Mouse (Mus musculus) hindbrain, postnatal 0 days (tissue): ENCODE measurements at regions not wholly inside any gene's neighbourhood (a gene's known extent, or its start where the extent isn't known, plus 50 kb on each side); places are given as distances from the start of the nearest gene placed in this dataset.

Experiments
- ATAC-seq: fragments of 200-750 bp; cut with Nextera tagmentation; 2 replicates; pipeline ENCODE4 v1.8.0; 2017; ENCODE audit warnings: mild to moderate bottlenecking, moderate TSS enrichment, moderate library complexity
- DNase-seq: peaks from one replicate; pipeline ENCODE4 v3.0.0-alpha.2; 2015; ENCODE audit warnings: low spot score
- H3K27ac ChIP-seq: fragments of 300-500 bp; sonication (generic); 2 replicates; pipeline ENCODE4 v1.5.1; 2014; ENCODE audit warnings: mild to moderate bottlenecking
- H3K27me3 ChIP-seq: fragments of 300-500 bp; sonication (generic); 2 replicates; pipeline ENCODE4 v1.6.1; 2014; ENCODE audit warnings: low read length, mixed read lengths; ENCODE audit not compliant: insufficient read depth
- H3K36me3 ChIP-seq: fragments of 300-500 bp; sonication (generic); 2 replicates; pipeline ENCODE4 v1.6.1; 2014; ENCODE audit warnings: low read length, mixed read lengths; ENCODE audit not compliant: insufficient read depth
- H3K4me1 ChIP-seq: fragments of 300-500 bp; sonication (generic); 2 replicates; pipeline ENCODE4 v1.6.1; 2014; ENCODE audit warnings: antibody characterized with exemption, low read length, mixed read lengths; ENCODE audit not compliant: insufficient read depth
- H3K4me2 ChIP-seq: fragments of 300-500 bp; sonication (generic); 2 replicates; pipeline ENCODE4 v1.6.1; 2014; ENCODE audit warnings: low read depth, mild to moderate bottlenecking, low read length, moderate library complexity, mixed read lengths
- H3K4me3 ChIP-seq: fragments of 300-500 bp; sonication (generic); 2 replicates; pipeline ENCODE4 v1.5.1; 2014; ENCODE audit warnings: low read length
- H3K9ac ChIP-seq: fragments of 300-500 bp; sonication (generic); replicated peaks from 2 replicates; pipeline ENCODE4 v1.6.1; 2014; ENCODE audit warnings: mild to moderate bottlenecking, low read length, moderate library complexity, mixed read lengths
- H3K9me3 ChIP-seq: fragments of 300-500 bp; sonication (generic); 2 replicates; pipeline ENCODE4 v1.6.1; 2016; ENCODE audit warnings: low read length, mixed read lengths
- CTCF ChIP-seq: IDR thresholded peaks from 2 replicates; pipeline ENCODE4 v1.5.1; 2016; ENCODE audit warnings: antibody characterized with exemption, control low read depth, low read depth
- WGBS: fragments of 180-500 bp; shearing (Covaris S2); extraction: QIAGEN DNeasy Blood & Tissue Kit; methylation state at CpG from one replicate; pipeline ENCODE4 v1.1.7; 2014; 5-methylcytosine and 5-hydroxymethylcytosine counted together

DNA sequence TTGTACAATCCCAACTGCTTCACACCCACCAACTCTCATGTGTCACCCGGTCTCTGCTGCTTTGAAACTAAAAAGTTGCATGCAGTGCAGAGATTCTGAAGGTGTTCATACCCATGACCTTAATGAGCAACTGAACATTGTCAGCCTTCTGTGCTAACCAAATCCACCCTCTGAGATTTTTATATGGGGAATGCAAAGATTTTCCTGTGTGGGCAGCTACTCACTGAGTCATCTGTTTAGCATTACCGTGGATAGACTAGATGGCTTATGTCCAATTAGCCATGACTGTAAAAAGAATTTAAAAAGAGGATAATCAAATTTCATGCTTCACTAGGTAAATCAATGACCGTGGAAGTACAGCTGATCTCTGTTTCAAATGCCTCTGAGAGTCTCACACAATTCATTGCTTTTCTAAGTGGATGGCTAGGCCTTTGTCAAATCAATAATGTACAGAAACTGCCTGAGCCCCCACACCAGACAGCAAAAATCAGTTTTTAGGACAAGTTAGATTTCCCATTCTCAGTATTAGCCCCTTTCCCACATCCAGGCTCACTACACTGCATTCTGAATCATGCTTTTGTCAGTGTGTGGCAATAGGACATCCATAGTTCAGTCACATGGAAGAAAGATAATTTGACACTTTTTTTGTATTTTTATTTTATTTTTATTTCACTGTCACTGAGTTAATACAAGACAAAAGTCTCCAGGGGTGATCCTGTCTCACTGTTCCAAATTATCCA, 781.8 kb upstream of the Ins1 start:
- H3K27me3 ChIP-seq: no peaks in the 10 kb centered on the region
- no peak overlapping the region for H3K27ac ChIP-seq
- ATAC-seq (peak; percentile 35; the same call in 1 of the 2 replicates), DNase-seq (peak; percentile 46)
- no peaks in the 10 kb centered on the region for H3K9me3 ChIP-seq
- H3K9ac ChIP-seq: no peak overlapping the region
- no peaks in the 10 kb centered on the region for H3K36me3 ChIP-seq
- H3K4me1 ChIP-seq: no peaks in the 10 kb centered on the region
- 15% methylated on average over 3 of the region's 3 CpGs for WGBS
- no peak overlapping the region for H3K4me3 ChIP-seq
- H3K4me2 ChIP-seq: no peak overlapping the region
- no peak for TF ChIP-seq CTCF
